ENCODE assay signal across 18 mouse cellular contexts in the genomic region with DNA sequence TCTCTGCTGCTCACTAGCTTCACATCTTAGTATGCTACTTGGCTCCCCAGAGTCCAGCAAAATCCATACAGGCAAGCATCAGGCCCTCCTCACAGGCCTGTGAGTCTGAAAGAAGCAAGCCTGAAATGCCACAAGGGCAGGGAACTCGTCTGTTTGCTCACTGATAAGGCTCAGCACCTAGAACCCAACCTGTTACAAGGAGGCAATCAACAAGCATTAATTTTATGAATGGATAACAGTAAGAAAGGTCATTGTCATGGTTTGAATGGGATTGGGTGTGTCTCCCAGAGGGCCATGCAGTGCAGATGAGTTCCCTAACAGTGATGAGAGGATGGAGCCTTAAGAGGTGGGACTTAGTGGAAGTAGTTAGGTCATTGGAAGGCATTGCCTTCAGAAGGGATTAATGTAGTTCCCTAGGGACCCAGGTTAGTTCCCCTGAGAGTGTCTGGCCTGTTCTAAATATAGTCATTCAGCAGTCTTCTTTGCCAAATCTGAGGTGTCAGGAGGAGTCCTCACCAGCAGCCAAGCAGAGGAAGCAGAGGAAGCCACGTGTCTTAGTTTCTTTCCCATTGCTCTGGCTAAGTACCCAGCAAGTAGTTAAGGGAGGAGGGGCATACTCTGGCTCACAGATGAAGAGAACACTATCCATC. TPM values are rescaled to one million over a fixed set of nuclear protein-coding genes. Genes with fewer than 3 reads are reported as not detected.
DNase-seq lines count a peak whose midpoint lies in the region; ATAC-seq and TF ChIP-seq lines count a peak whose summit lies in the region.
"Had no signal": no experiment of that assay in that cellular context is flagged by ENCODE, and none has a peak within 500 bp of the region (broad histone marks: within the 10 kb centered on the region; RNA-seq: fewer than 3 reads in every experiment).

No protein-coding gene starts in this region.

- TF ChIP-seq CTCF in testis, adult 2 months (IDR thresholded peaks at IDR 0.05; ENCODE audit: control insufficient read depth, insufficient read depth, insufficient replicate concordance, low read depth, low read length): no peak

- H3K4me1 ChIP-seq in heart, embryonic 11.5 days (ENCODE audit: control insufficient read depth, insufficient read depth, low read length): 0 out of 2 replicates have a peak, but pooled peaks cover 2% of the 10 kb centered on the region
- no peaks in the 10 kb centered on the region; the same call in 1 of the 2 replicates for H3K4me1 ChIP-seq in testis, adult 2 months (ENCODE audit: control insufficient read depth, insufficient read depth, low read length)

- H3K4me2 ChIP-seq in heart, embryonic 11.5 days: no peak overlapping the region
- H3K4me2 ChIP-seq: forebrain, embryonic 15.5 days; hindbrain, embryonic 12.5 days; neural tube, embryonic 12.5 days; stomach, embryonic 15.5 days had no signal

- DNase-seq in heart, adult 18-20 months: peak; percentile 25 to 38
- no peak for DNase-seq in testis, postnatal 14 days (ENCODE audit: low spot score)
- no peak for DNase-seq in left cerebral cortex, adult 18-20 months (ENCODE audit: low spot score in 2 of 2)
- no peak for DNase-seq in layer of hippocampus, adult 8-10 months (ENCODE audit: low spot score in 2 of 2)
- DNase-seq: cerebellum, adult 11 months; kidney, postnatal 14 days; left cerebral cortex, postnatal 4 days; right cerebral cortex, postnatal 4 days; thymus, postnatal 36 days had no signal

- no peak overlapping the region for H3K27ac ChIP-seq in heart, embryonic 11.5 days (ENCODE audit: low read depth, low read length)
- no peak overlapping the region for H3K27ac ChIP-seq in testis, adult 2 months (ENCODE audit: control insufficient read depth, insufficient read depth, low read depth, low read length)
- H3K27ac ChIP-seq: neural tube, embryonic 12.5 days; stomach, embryonic 15.5 days had no signal

- 0 out of 2 replicates have a peak, but pooled peaks cover 2% of the 10 kb centered on the region for H3K9me3 ChIP-seq in heart, embryonic 11.5 days (replicated peaks; ENCODE audit: control insufficient read depth, low read length)
- H3K9me3 ChIP-seq: forebrain, embryonic 15.5 days; hindbrain, embryonic 12.5 days; neural tube, embryonic 12.5 days; stomach, embryonic 15.5 days had no signal

- WGBS in heart, embryonic 11.5 days (ENCODE audit: insufficient replicate concordance): 49% methylated on average over 2 of the region's 2 CpGs

- no peak overlapping the region for H3K9ac ChIP-seq in heart, embryonic 11.5 days (ENCODE audit: low read depth, low read length)
- H3K9ac ChIP-seq: forebrain, embryonic 15.5 days; hindbrain, embryonic 12.5 days; neural tube, embryonic 12.5 days; stomach, embryonic 15.5 days had no signal

- no peaks in the 10 kb centered on the region for H3K27me3 ChIP-seq in heart, embryonic 11.5 days (ENCODE audit: control insufficient read depth, insufficient read depth, low read length)
- H3K27me3 ChIP-seq in testis, adult 2 months (ENCODE audit: control insufficient read depth, insufficient read depth, low read length): no peaks in the 10 kb centered on the region
- H3K27me3 ChIP-seq: forebrain, embryonic 15.5 days; hindbrain, embryonic 12.5 days; neural tube, embryonic 12.5 days; stomach, embryonic 15.5 days had no signal

- H3K36me3 ChIP-seq in heart, embryonic 11.5 days (ENCODE audit: control insufficient read depth, insufficient read depth, low read length): no peaks in the 10 kb centered on the region
- H3K36me3 ChIP-seq in testis, adult 2 months (ENCODE audit: control insufficient read depth, insufficient read depth, low read length): no peaks in the 10 kb centered on the region
- H3K36me3 ChIP-seq: forebrain, embryonic 15.5 days; hindbrain, embryonic 12.5 days; neural tube, embryonic 12.5 days; stomach, embryonic 15.5 days had no signal

- no peak for ATAC-seq in heart, embryonic 11.5 days (replicated peaks; ENCODE audit: insufficient number of reproducible peaks, low FRiP score, low TSS enrichment)
- ATAC-seq in megakaryocyte progenitor cell, adult 5-6 weeks (replicated peaks; ENCODE audit: poor library complexity): peak; percentile 77
- ATAC-seq: intestine, postnatal 0 days; lung, postnatal 0 days had no signal

- no peak overlapping the region for H3K4me3 ChIP-seq in heart, embryonic 11.5 days (ENCODE audit: low read depth, low read length)
- peak overlapping the region; percentile 61 for H3K4me3 ChIP-seq in testis, adult 2 months (ENCODE audit: control insufficient read depth, low read depth, low read length)
- H3K4me3 ChIP-seq: forebrain, embryonic 15.5 days; hindbrain, embryonic 12.5 days; neural tube, embryonic 12.5 days; stomach, embryonic 15.5 days had no signal

- no peak for TF ChIP-seq POLR2A in testis, adult 2 months (IDR thresholded peaks at IDR 0.05; ENCODE audit: control insufficient read depth, low read depth, low read length)

RNA-seq across cellular contexts. Expression of gene Galnt10, which starts 43.3 kb away (rescaled TPM):
- total RNA-seq in heart, adult 18-20 months (2021): 1 to 10 TPM; 7.2 to 8.0 TPM
- polyA plus RNA-seq in heart, embryonic 11.5 days (2014; fragmentation: Nextera tagmentation; extraction: Ambion mirVana): 7.1 and 10.6 TPM in 2 replicates
- polyA plus RNA-seq in testis, adult 2 months (2012; rRNA removed): 21.2 and 25.9 TPM in 2 replicates
- total RNA-seq in megakaryocyte progenitor cell, adult 5-6 weeks (2015): 4.0 and 4.8 TPM in 2 replicates
- total RNA-seq in megakaryocyte progenitor cell, adult 5-6 weeks (2017): 7.0 and 8.8 TPM in 2 replicates
- total RNA-seq in left cerebral cortex, adult 18-20 months (2021): 1 to 10 TPM; 6.4 to 6.6 TPM
- total RNA-seq in layer of hippocampus, adult 8-10 months (2022): 10 to 100 TPM in 1 of 4 experiments, 1 to 10 TPM in 3; 6.2 to 10.1 (median 7.3) TPM

Comparison
In these comparisons a context has a peak if more than half of its experiments do, and no peak if none do; other contexts are left out.
1. DNase-seq: peak in heart, adult 18-20 months (2 of 2); none in testis, postnatal 14 days (single experiment), left cerebral cortex, adult 18-20 months (0 of 2) and layer of hippocampus, adult 8-10 months (0 of 2).